Mouse (Mus musculus): ENCODE data around the gene Afdn. TPM values are rescaled to one million over a fixed set of nuclear protein-coding genes. Genes with fewer than 3 reads are reported as not detected.

The Afdn gene
- polyA plus RNA-seq, 1 experiment from 2014 or later = 141 TPM

DNA sequence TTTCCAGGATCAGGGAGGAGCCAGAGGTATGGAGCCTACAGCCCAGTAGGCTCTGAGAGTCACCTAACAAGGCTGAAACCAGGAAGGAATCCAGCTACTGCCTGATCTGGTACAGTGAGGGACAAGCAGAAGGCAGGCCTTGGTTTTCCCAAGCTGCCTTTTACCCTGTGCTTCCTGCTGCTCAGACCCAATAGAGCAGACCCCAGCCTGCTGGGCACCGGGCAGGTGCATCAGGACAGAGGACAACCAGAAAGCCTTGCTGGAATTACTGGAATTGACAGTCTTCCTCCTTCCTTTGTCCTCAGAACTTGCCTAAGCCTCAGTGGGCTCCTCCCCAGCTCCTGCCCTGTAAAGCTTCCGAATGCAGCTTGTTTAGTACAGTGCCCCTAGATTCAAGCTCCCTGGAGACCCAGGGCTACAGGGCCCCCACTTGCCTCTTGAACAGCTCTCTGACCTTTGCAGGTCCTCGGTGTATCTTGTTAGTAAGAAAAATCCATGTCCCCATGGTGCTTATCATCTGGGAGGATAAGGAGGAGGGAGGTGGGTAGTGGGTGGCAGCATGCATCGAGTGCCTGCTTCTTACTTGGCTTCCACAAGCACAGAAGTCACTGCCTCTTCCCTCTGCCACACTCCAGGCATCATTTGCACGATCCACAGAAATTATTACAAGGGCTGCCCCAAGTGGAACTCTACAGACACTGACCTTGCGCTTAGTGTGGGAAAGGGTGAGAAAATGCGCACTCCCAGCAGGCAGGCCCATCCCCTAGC is 17.2 kb upstream of the Afdn start:
- 40% methylated on average over 7 of the region's 7 CpGs for WGBS
- no peaks in the 10 kb centered on the region for H3K9me3 ChIP-seq (ENCODE audit: control insufficient read depth, low read length)
- H3K4me1 ChIP-seq (replicated peaks; ENCODE audit: control insufficient read depth, insufficient read depth, low read length) = no peaks in the 10 kb centered on the region
- H3K27me3 ChIP-seq (ENCODE audit: control insufficient read depth, insufficient read depth, low read length) = no peaks in the 10 kb centered on the region
- H3K4me2 ChIP-seq (ENCODE audit: low read depth, low read length, severe bottlenecking) = no peak overlapping the region
- no peak for DNase-seq (ENCODE audit: low spot score)
- no peak overlapping the region for H3K27ac ChIP-seq (ENCODE audit: low read depth, low read length)
- no peak overlapping the region for H3K4me3 ChIP-seq (ENCODE audit: low read depth, low read length)
- no peaks in the 10 kb centered on the region for H3K36me3 ChIP-seq (ENCODE audit: control insufficient read depth, insufficient read depth, low read length)
- no peak overlapping the region; the same call in 1 of the 2 replicates for H3K9ac ChIP-seq (ENCODE audit: low read length)
- ATAC-seq (replicated peaks; ENCODE audit: low FRiP score) = no peak

GRCm38 (mm10) chr17:13743709-13744079 is 16.6 kb upstream of the Afdn start:
- DNase-seq (ENCODE audit: low spot score) (no peak), ATAC-seq (replicated peaks; ENCODE audit: low FRiP score) (no peak)
- Histone ChIP-seq H3K9ac (ENCODE audit: low read length) (no peak overlapping the region), H3K9me3 (ENCODE audit: control insufficient read depth, low read length) (no peaks in the 10 kb centered on the region), H3K36me3 (ENCODE audit: control insufficient read depth, insufficient read depth, low read length) (no peaks in the 10 kb centered on the region), H3K27me3 (ENCODE audit: control insufficient read depth, insufficient read depth, low read length) (no peaks in the 10 kb centered on the region), H3K4me2 (ENCODE audit: low read depth, low read length, severe bottlenecking) (no peak overlapping the region), H3K4me3 (ENCODE audit: low read depth, low read length) (no peak overlapping the region), H3K27ac (ENCODE audit: low read depth, low read length) (no peak overlapping the region), H3K4me1 (replicated peaks; ENCODE audit: control insufficient read depth, insufficient read depth, low read length) (no peaks in the 10 kb centered on the region)
- WGBS = 60% methylated on average over 5 of the region's 5 CpGs

DNA sequence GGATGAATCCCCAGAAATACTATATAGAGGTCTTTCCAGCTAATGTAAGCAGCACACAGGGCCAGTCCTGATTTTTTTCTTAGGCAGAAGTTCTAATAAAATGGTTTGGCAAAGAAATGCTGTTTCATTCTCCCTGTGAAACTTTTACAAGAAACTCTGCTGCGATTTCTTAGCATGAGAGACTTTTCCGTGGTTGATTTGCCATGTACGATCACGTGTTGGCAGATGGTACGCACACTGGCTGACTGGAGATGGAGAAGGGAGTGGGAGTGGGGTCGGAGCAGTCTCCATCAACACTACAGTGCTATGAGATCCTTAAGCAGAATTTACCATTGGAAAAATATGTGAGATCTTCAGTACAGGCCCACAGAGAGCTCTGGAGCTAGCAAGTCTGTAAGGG is 16.1 kb upstream of the Afdn start:
- Histone ChIP-seq H3K9ac (ENCODE audit: low read length) (no peak overlapping the region), H3K9me3 (ENCODE audit: control insufficient read depth, low read length) (no peaks in the 10 kb centered on the region), H3K4me1 (replicated peaks; ENCODE audit: control insufficient read depth, insufficient read depth, low read length) (no peaks in the 10 kb centered on the region), H3K4me2 (ENCODE audit: low read depth, low read length, severe bottlenecking) (no peak overlapping the region), H3K36me3 (ENCODE audit: control insufficient read depth, insufficient read depth, low read length) (no peaks in the 10 kb centered on the region), H3K4me3 (ENCODE audit: low read depth, low read length) (no peak overlapping the region), H3K27me3 (ENCODE audit: control insufficient read depth, insufficient read depth, low read length) (no peaks in the 10 kb centered on the region), H3K27ac (ENCODE audit: low read depth, low read length) (no peak overlapping the region)
- no peak for DNase-seq (ENCODE audit: low spot score)
- no peak for ATAC-seq (replicated peaks; ENCODE audit: low FRiP score)
- WGBS = 91% methylated on average over 6 of the region's 6 CpGs

DNA sequence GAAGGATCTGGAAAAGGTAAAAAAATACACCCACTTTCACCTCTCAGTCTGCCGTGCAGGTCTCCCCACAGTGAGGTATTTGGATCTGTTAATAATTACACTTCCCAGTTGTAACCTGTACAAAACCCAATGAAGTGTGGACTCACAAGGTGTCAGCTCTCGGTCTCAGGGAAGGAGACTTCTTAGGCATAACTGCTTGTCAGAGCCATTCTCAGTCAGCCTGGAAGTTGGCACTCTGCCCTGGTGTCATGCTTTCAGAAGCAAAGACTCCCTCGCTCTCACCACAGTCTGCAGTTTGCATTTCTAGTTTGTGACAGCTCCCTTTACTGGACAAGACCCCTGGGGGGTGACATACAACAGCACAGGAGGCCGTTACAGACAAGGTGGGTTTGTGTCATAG is 15.5 kb upstream of the Afdn start:
- 75% methylated on average over 4 of the region's 4 CpGs for WGBS
- no peak overlapping the region for H3K4me3 ChIP-seq (ENCODE audit: low read depth, low read length)
- H3K4me1 ChIP-seq (replicated peaks; ENCODE audit: control insufficient read depth, insufficient read depth, low read length) = no peaks in the 10 kb centered on the region
- no peaks in the 10 kb centered on the region for H3K9me3 ChIP-seq (ENCODE audit: control insufficient read depth, low read length)
- H3K27ac ChIP-seq (ENCODE audit: low read depth, low read length) = no peak overlapping the region
- no peak overlapping the region for H3K4me2 ChIP-seq (ENCODE audit: low read depth, low read length, severe bottlenecking)
- H3K27me3 ChIP-seq (ENCODE audit: control insufficient read depth, insufficient read depth, low read length) = no peaks in the 10 kb centered on the region
- H3K9ac ChIP-seq (ENCODE audit: low read length) = no peak overlapping the region
- no peaks in the 10 kb centered on the region for H3K36me3 ChIP-seq (ENCODE audit: control insufficient read depth, insufficient read depth, low read length)
- ATAC-seq (replicated peaks; ENCODE audit: low FRiP score) (no peak), DNase-seq (ENCODE audit: low spot score) (no peak)

GRCm38 (mm10) chr17:13745373-13745772 is 15.0 kb upstream of the Afdn start:
- Histone ChIP-seq H3K4me3 (ENCODE audit: low read depth, low read length) (no peak overlapping the region), H3K9me3 (ENCODE audit: control insufficient read depth, low read length) (no peaks in the 10 kb centered on the region), H3K9ac (ENCODE audit: low read length) (no peak overlapping the region), H3K27me3 (ENCODE audit: control insufficient read depth, insufficient read depth, low read length) (no peaks in the 10 kb centered on the region), H3K4me1 (replicated peaks; ENCODE audit: control insufficient read depth, insufficient read depth, low read length) (no peaks in the 10 kb centered on the region), H3K4me2 (ENCODE audit: low read depth, low read length, severe bottlenecking) (no peak overlapping the region), H3K27ac (ENCODE audit: low read depth, low read length) (no peak overlapping the region), H3K36me3 (ENCODE audit: control insufficient read depth, insufficient read depth, low read length) (no peaks in the 10 kb centered on the region)
- WGBS = 53% methylated on average over 2 of the region's 2 CpGs
- DNase-seq (ENCODE audit: low spot score) (no peak), ATAC-seq (replicated peaks; ENCODE audit: low FRiP score) (no peak)

DNA sequence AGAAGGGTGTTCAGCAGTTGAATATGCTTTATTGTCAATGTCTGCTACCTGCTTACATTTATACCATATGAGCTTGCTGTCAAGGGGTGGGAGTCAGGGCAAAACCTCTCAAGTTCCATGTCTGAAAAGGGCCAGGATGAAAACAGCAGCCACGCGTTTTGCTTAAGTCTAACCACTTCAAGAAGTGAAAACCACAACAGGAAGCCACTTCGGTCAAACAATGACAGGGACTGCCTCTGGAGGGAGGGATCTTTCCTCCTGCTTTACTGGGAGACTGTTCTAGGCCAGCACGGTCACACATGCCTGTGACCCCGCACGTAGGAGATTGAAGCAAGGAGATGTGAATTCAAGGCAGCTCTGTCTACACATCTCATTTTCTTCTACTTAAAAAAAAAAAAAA is 14.0 kb upstream of the Afdn start:
- no peaks in the 10 kb centered on the region for H3K4me1 ChIP-seq (replicated peaks; ENCODE audit: control insufficient read depth, insufficient read depth, low read length)
- H3K27ac ChIP-seq (ENCODE audit: low read depth, low read length) = no peak overlapping the region
- no peak overlapping the region for H3K9ac ChIP-seq (ENCODE audit: low read length)
- no peaks in the 10 kb centered on the region for H3K36me3 ChIP-seq (ENCODE audit: control insufficient read depth, insufficient read depth, low read length)
- no peaks in the 10 kb centered on the region for H3K27me3 ChIP-seq (ENCODE audit: control insufficient read depth, insufficient read depth, low read length)
- ATAC-seq (replicated peaks; ENCODE audit: low FRiP score) (no peak), DNase-seq (ENCODE audit: low spot score) (no peak)
- H3K4me3 ChIP-seq (ENCODE audit: low read depth, low read length) = no peak overlapping the region
- WGBS = 69% methylated on average over 6 of the region's 6 CpGs
- no peak overlapping the region for H3K4me2 ChIP-seq (ENCODE audit: low read depth, low read length, severe bottlenecking)
- no peaks in the 10 kb centered on the region for H3K9me3 ChIP-seq (ENCODE audit: control insufficient read depth, low read length)

- Histone ChIP-seq H3K9ac (ENCODE audit: low read length) (no peak overlapping the region), H3K27me3 (ENCODE audit: control insufficient read depth, insufficient read depth, low read length) (no peaks in the 10 kb centered on the region), H3K36me3 (ENCODE audit: control insufficient read depth, insufficient read depth, low read length) (no peaks in the 10 kb centered on the region), H3K9me3 (ENCODE audit: control insufficient read depth, low read length) (no peaks in the 10 kb centered on the region), H3K27ac (ENCODE audit: low read depth, low read length) (no peak overlapping the region), H3K4me1 (replicated peaks; ENCODE audit: control insufficient read depth, insufficient read depth, low read length) (no peaks in the 10 kb centered on the region), H3K4me3 (ENCODE audit: low read depth, low read length) (no peak overlapping the region), H3K4me2 (ENCODE audit: low read depth, low read length, severe bottlenecking) (no peak overlapping the region)
- ATAC-seq (replicated peaks; ENCODE audit: low FRiP score) (no peak), DNase-seq (ENCODE audit: low spot score) (no peak)
- WGBS = 88% methylated on average over 9 of the region's 9 CpGs
Measured at GRCm38 (mm10) chr17:13747681-13748080, 12.7 kb upstream of the Afdn start.

DNA sequence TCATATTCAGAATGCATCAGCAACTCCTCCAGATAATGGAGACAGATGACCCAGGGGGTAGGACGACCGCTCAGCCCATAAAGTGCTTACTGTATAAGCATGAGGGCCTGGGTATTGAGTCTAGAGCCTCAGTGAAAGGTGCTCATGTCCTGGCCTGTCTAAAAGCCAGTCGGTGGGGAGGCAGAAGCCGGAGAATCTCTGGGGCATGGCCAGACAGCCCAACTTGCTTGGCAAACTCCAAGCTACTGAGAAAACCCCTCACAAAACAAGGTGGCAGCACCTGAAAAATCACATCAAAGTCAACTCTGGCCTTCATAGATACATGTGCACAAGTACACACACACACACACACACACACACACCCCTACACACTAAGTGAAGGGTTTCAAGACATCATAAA is 11.3 kb upstream of the Afdn start:
- H3K27me3 ChIP-seq (ENCODE audit: control insufficient read depth, insufficient read depth, low read length) = no peaks in the 10 kb centered on the region
- no peak overlapping the region for H3K4me2 ChIP-seq (ENCODE audit: low read depth, low read length, severe bottlenecking)
- H3K36me3 ChIP-seq (ENCODE audit: control insufficient read depth, insufficient read depth, low read length) = no peaks in the 10 kb centered on the region
- no peaks in the 10 kb centered on the region for H3K4me1 ChIP-seq (replicated peaks; ENCODE audit: control insufficient read depth, insufficient read depth, low read length)
- DNase-seq (ENCODE audit: low spot score) (no peak), ATAC-seq (replicated peaks; ENCODE audit: low FRiP score) (no peak)
- H3K9me3 ChIP-seq (ENCODE audit: control insufficient read depth, low read length) = no peaks in the 10 kb centered on the region
- WGBS = 95% methylated on average over 4 of the region's 4 CpGs
- H3K27ac ChIP-seq (ENCODE audit: low read depth, low read length) = no peak overlapping the region
- H3K9ac ChIP-seq (ENCODE audit: low read length) = no peak overlapping the region
- H3K4me3 ChIP-seq (ENCODE audit: low read depth, low read length) = no peak overlapping the region

GRCm38 (mm10) chr17:13753918-13754317 is 6.4 kb upstream of the Afdn start:
- no peak for ATAC-seq (replicated peaks; ENCODE audit: low FRiP score)
- Histone ChIP-seq H3K36me3 (ENCODE audit: control insufficient read depth, insufficient read depth, low read length) (no peaks in the 10 kb centered on the region), H3K4me2 (ENCODE audit: low read depth, low read length, severe bottlenecking) (no peak overlapping the region), H3K9ac (ENCODE audit: low read length) (no peak overlapping the region), H3K27ac (ENCODE audit: low read depth, low read length) (no peak overlapping the region), H3K9me3 (ENCODE audit: control insufficient read depth, low read length) (no peaks in the 10 kb centered on the region), H3K4me3 (ENCODE audit: low read depth, low read length) (no peak overlapping the region), H3K4me1 (replicated peaks; ENCODE audit: control insufficient read depth, insufficient read depth, low read length) (peaks cover 5% of the 10 kb centered on the region; the same call in 1 of the 2 replicates), H3K27me3 (ENCODE audit: control insufficient read depth, insufficient read depth, low read length) (no peaks in the 10 kb centered on the region)
- 79% methylated on average over 4 of the region's 4 CpGs for WGBS
- no peak for DNase-seq (ENCODE audit: low spot score)
